ENCODE assay signal across 30 mouse cellular contexts in the genomic region with DNA sequence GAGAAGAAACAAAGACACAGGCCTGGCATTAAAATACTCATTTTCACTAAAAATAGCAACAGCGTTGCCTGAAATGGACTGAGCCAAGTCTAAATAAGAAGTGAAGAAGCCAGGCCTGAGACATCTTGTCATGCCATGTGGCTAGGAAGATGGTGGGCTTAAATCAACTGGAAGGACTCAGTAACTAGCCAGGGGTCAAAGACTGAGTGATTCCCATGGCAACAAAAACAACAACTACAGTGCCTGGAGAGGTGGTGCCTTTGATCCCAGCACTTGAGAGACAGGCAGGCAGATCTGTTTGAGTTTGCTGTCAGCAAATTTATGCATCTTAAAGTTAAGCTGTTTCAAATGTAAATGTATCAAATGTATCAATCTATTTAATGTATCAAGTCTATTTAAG. TPM values are rescaled to one million over a fixed set of nuclear protein-coding genes. Genes with fewer than 3 reads are reported as not detected.
DNase-seq lines count a peak whose midpoint lies in the region; ATAC-seq lines count a peak whose summit lies in the region.
"Had no signal": no experiment of that assay in that cellular context is flagged by ENCODE, and none has a peak within 500 bp of the region (broad histone marks: within the 10 kb centered on the region; RNA-seq: fewer than 3 reads in every experiment).

No protein-coding gene starts in this region.

- H3K9ac ChIP-seq in hindbrain, embryonic 14.5 days = no peak overlapping the region
- H3K9ac ChIP-seq: heart, embryonic 13.5 days; hindbrain, embryonic 12.5 days; intestine, embryonic 15.5 days had no signal

- H3K36me3 ChIP-seq in hindbrain, embryonic 10.5 days = no peaks in the 10 kb centered on the region
- no peaks in the 10 kb centered on the region for H3K36me3 ChIP-seq in hindbrain, embryonic 14.5 days (replicated peaks; ENCODE audit: control insufficient read depth, insufficient read depth)
- H3K36me3 ChIP-seq: forebrain, embryonic 10.5 days; G1E; heart, embryonic 10.5 days; heart, embryonic 13.5 days; hindbrain, embryonic 12.5 days; intestine, embryonic 15.5 days had no signal

- ATAC-seq in hindbrain, embryonic 14.5 days (ENCODE audit: low FRiP score) = no peak
- ATAC-seq in granulocyte monocyte progenitor cell, adult 5-6 weeks (replicated peaks; ENCODE audit: poor library complexity, severe bottlenecking) = no peak
- ATAC-seq: forebrain, embryonic 14.5 days; hindbrain, embryonic 16.5 days; intestine, embryonic 15.5 days; Patski had no signal

- H3K27me3 ChIP-seq in hindbrain, embryonic 10.5 days (ENCODE audit: insufficient read depth, poor library complexity, severe bottlenecking) = no peaks in the 10 kb centered on the region
- no peaks in the 10 kb centered on the region for H3K27me3 ChIP-seq in hindbrain, embryonic 14.5 days (ENCODE audit: control insufficient read depth, insufficient read depth, low read length)
- H3K27me3 ChIP-seq: CH12.LX; heart, embryonic 13.5 days; hindbrain, embryonic 12.5 days; intestine, embryonic 15.5 days; Patski had no signal

- H3K4me1 ChIP-seq in hindbrain, embryonic 10.5 days (replicated peaks) = no peaks in the 10 kb centered on the region
- H3K4me1 ChIP-seq in hindbrain, embryonic 14.5 days (replicated peaks; ENCODE audit: control insufficient read depth, insufficient read depth, low read length) = no peaks in the 10 kb centered on the region
- H3K4me1 ChIP-seq: heart, embryonic 10.5 days; hindbrain, embryonic 12.5 days; intestine, embryonic 15.5 days had no signal

- no peak overlapping the region for H3K27ac ChIP-seq in hindbrain, embryonic 10.5 days
- H3K27ac ChIP-seq in hindbrain, embryonic 14.5 days = no peak overlapping the region
- H3K27ac ChIP-seq: forebrain, embryonic 10.5 days; heart, adult 2 months; heart, embryonic 10.5 days; heart, embryonic 13.5 days; hindbrain, embryonic 12.5 days; intestine, embryonic 15.5 days had no signal

- H3K9me3 ChIP-seq in hindbrain, embryonic 10.5 days = no peaks in the 10 kb centered on the region
- no peaks in the 10 kb centered on the region for H3K9me3 ChIP-seq in hindbrain, embryonic 14.5 days (ENCODE audit: control insufficient read depth, low read length)
- H3K9me3 ChIP-seq: forebrain, embryonic 10.5 days; G1E; heart, embryonic 10.5 days; heart, embryonic 13.5 days; hindbrain, embryonic 12.5 days; intestine, embryonic 15.5 days had no signal

- peak; percentile 8 for DNase-seq in hindbrain, embryonic 10.5 days (ENCODE audit: low spot score)
- DNase-seq in hindbrain, embryonic 14.5 days (ENCODE audit: low spot score) = no peak
- peak; percentile 35 for DNase-seq in retina, postnatal 1 day
- DNase-seq in retina, embryonic 14.5 days (ENCODE audit: low spot score) = no peak
- peak; percentile 24 for DNase-seq in embryo, embryonic 11 days
- no peak for DNase-seq in layer of hippocampus, adult 9-11 months
- DNase-seq: adrenal gland, postnatal 10 days; adrenal gland, postnatal 36 days; B cell, adult 2 months; cerebellum, adult 11 months; cerebellum, adult 2 months; cerebellum, adult 9-11 months; cerebellum, postnatal 25 days; gastrocnemius, postnatal 25 days; heart, adult 2 months; heart, postnatal 14 days; heart, postnatal 4 days had no signal

- no peak overlapping the region for H3K4me2 ChIP-seq in hindbrain, embryonic 14.5 days (replicated peaks)
- H3K4me2 ChIP-seq: heart, embryonic 13.5 days; hindbrain, embryonic 12.5 days; intestine, embryonic 15.5 days had no signal

- H3K4me3 ChIP-seq in hindbrain, embryonic 10.5 days = no peak overlapping the region
- H3K4me3 ChIP-seq in hindbrain, embryonic 14.5 days (replicated peaks; ENCODE audit: low read length) = no peak overlapping the region
- H3K4me3 ChIP-seq: forebrain, embryonic 10.5 days; heart, adult 2 months; heart, embryonic 10.5 days; heart, embryonic 13.5 days; hindbrain, embryonic 12.5 days; intestine, embryonic 15.5 days had no signal

- 90% methylated on average over 1 of the region's 1 CpGs for WGBS in hindbrain, embryonic 10.5 days
- WGBS in hindbrain, embryonic 14.5 days = 88% methylated on average over 1 of the region's 1 CpGs

RNA-seq across cellular contexts. Expression of gene Trem2, which starts 5.9 kb away (rescaled TPM):
- polyA plus RNA-seq in hindbrain, embryonic 10.5 days (2016; fragmentation: Nextera tagmentation; extraction: Ambion mirVana) = 1.2 and 3.5 TPM in 2 replicates
- 4.0 and 4.8 TPM in 2 replicates for polyA plus RNA-seq in hindbrain, embryonic 14.5 days (2014; fragmentation: Nextera tagmentation; extraction: Ambion mirVana)
- 2.8 and 6.4 TPM in 2 replicates for total RNA-seq in granulocyte monocyte progenitor cell, adult 5-6 weeks (2014; fragmentation: Nextera tagmentation)
- total RNA-seq in granulocyte monocyte progenitor cell, adult 5-6 weeks (2017) = 3.7 and 4.2 TPM in 2 replicates
- total RNA-seq: CH12.LX had no signal

RNA-seq across cellular contexts. Expression of gene Treml1, which starts 19.4 kb away (rescaled TPM):
- polyA plus RNA-seq in hindbrain, embryonic 10.5 days (2016; fragmentation: Nextera tagmentation; extraction: Ambion mirVana) = 1.8 and 2.5 TPM in 2 replicates
- polyA plus RNA-seq in hindbrain, embryonic 14.5 days (2014; fragmentation: Nextera tagmentation; extraction: Ambion mirVana) = 0.37 and 0.60 TPM in 2 replicates
- not detected in 2 replicates for total RNA-seq in granulocyte monocyte progenitor cell, adult 5-6 weeks (2014; fragmentation: Nextera tagmentation)
- 0.41 TPM in 1 of 2 replicates, not detected in the other for total RNA-seq in granulocyte monocyte progenitor cell, adult 5-6 weeks (2017)
- total RNA-seq: CH12.LX; gastrocnemius, adult 8-10 months had no signal
- polyA plus RNA-seq: Patski had no signal

RNA-seq across cellular contexts. Expression of gene B430306N03Rik, which starts 24.3 kb away (rescaled TPM):
- 0.10 and 0.15 TPM in 2 replicates for polyA plus RNA-seq in hindbrain, embryonic 10.5 days (2016; fragmentation: Nextera tagmentation; extraction: Ambion mirVana)
- 0.05 and 0.18 TPM in 2 replicates for polyA plus RNA-seq in hindbrain, embryonic 14.5 days (2014; fragmentation: Nextera tagmentation; extraction: Ambion mirVana)
- total RNA-seq in granulocyte monocyte progenitor cell, adult 5-6 weeks (2014; fragmentation: Nextera tagmentation) = 3.1 and 8.2 TPM in 2 replicates
- 3.0 TPM in 2 replicates for total RNA-seq in granulocyte monocyte progenitor cell, adult 5-6 weeks (2017)
- total RNA-seq: gastrocnemius, adult 8-10 months; gastrocnemius, postnatal 25 days had no signal
- polyA plus RNA-seq: embryonic facial prominence, embryonic 11.5 days; forebrain, embryonic 14.5 days; hindbrain, embryonic 12.5 days had no signal

RNA-seq across cellular contexts. Expression of gene Treml2, which starts 41.0 kb away (rescaled TPM):
- 0.30 and 0.47 TPM in 2 replicates for polyA plus RNA-seq in hindbrain, embryonic 10.5 days (2016; fragmentation: Nextera tagmentation; extraction: Ambion mirVana)
- polyA plus RNA-seq in hindbrain, embryonic 14.5 days (2014; fragmentation: Nextera tagmentation; extraction: Ambion mirVana) = 0.09 TPM in 1 of 2 replicates, not detected in the other
- 58.2 and 68.7 TPM in 2 replicates for total RNA-seq in granulocyte monocyte progenitor cell, adult 5-6 weeks (2014; fragmentation: Nextera tagmentation)
- 42.5 and 45.8 TPM in 2 replicates for total RNA-seq in granulocyte monocyte progenitor cell, adult 5-6 weeks (2017)
- polyA plus RNA-seq: forebrain, embryonic 14.5 days; hindbrain, embryonic 16.5 days; Patski had no signal

Comparison
In these comparisons a context has a peak if more than half of its experiments do, and no peak if none do; other contexts are left out.
1. DNase-seq: peak in hindbrain, embryonic 10.5 days (single experiment), retina, postnatal 1 day (single experiment) and embryo, embryonic 11 days (single experiment); none in hindbrain, embryonic 14.5 days (single experiment), retina, embryonic 14.5 days (single experiment) and layer of hippocampus, adult 9-11 months (single experiment).